Mouse (Mus musculus) kidney, adult 2 months (tissue): ENCODE results near the gene Vps50.

Source experiments
- CTCF ChIP-seq: fragments of 200-500 bp; conservative IDR thresholded peaks from 2 replicates; pipeline ENCODE4 v1.5.1; 2011; ENCODE audit warnings: low read depth, mild to moderate bottlenecking, control low read depth, low read length, moderate library complexity, mixed read lengths; ENCODE audit not compliant: insufficient read depth, insufficient read length
- POLR2A ChIP-seq: fragments of 200-500 bp; IDR thresholded peaks from one replicate; pipeline ENCODE4 v1.6.1; 2011; ENCODE audit warnings: low read depth, low read length, control low read depth

DNA sequence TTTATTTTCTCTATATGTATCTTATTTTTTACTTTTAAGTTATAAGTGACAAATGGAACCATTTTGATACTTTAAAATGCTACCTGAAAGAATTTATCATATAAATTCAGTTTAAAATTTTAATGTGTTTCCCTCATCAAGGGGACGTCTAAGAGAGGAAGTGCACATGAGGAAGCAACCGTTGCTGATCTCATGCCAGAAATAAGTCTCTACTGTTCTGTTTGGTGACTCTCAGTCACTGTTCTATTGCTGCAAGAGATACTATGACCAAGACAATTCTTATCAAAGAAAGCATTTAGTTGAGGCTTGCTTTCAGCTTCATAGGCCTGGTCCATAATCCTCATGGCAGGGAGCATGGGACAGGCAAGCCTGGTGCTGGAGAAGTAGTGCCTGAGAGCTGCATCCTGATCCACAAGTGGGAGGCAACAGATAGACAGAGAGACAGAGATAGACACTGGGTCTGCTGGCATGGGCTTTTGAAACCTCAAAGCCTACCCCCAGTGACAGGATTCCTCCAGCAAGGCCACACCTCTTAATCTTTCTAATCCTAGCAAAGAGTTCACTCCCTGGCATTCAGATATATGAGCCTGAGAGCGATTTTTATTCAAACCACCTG, 92.2 kb downstream of the Vps50 start:
- TF ChIP-seq CTCF (no peak), POLR2A (no peak)
